Mouse (Mus musculus) neural tube, embryonic 12.5 days (tissue): ENCODE data around the gene Ada. TPM values are rescaled to one million over a fixed set of nuclear protein-coding genes. Genes with fewer than 3 reads are reported as not detected.

Experiments
- ATAC-seq: fragments of 200-750 bp; cut with Nextera tagmentation; 2 replicates; pipeline ENCODE4 v1.8.0; 2017; ENCODE audit warnings: low read depth, mild to moderate bottlenecking, moderate TSS enrichment, moderate library complexity; ENCODE audit not compliant: low FRiP score
- H3K27ac ChIP-seq: fragments of 300-500 bp; sonication (generic); 2 replicates; pipeline ENCODE4 v1.5.1; 2016
- H3K27me3 ChIP-seq: fragments of 300-500 bp; sonication (generic); replicated peaks from 2 replicates; pipeline ENCODE4 v1.6.1; 2016; ENCODE audit warnings: mild to moderate bottlenecking
- H3K36me3 ChIP-seq: fragments of 300-500 bp; sonication (generic); 2 replicates; pipeline ENCODE4 v1.6.1; 2016; ENCODE audit warnings: mild to moderate bottlenecking
- H3K4me1 ChIP-seq: fragments of 300-500 bp; sonication (generic); 2 replicates; pipeline ENCODE4 v1.6.1; 2016
- H3K4me2 ChIP-seq: fragments of 300-500 bp; sonication (generic); replicated peaks from 2 replicates; pipeline ENCODE4 v1.6.1; 2016; ENCODE audit warnings: mild to moderate bottlenecking
- H3K4me3 ChIP-seq: fragments of 300-500 bp; sonication (generic); 2 replicates; pipeline ENCODE4 v1.5.1; 2016
- H3K9ac ChIP-seq: fragments of 300-500 bp; sonication (generic); 2 replicates; pipeline ENCODE4 v1.6.1; 2016; ENCODE audit warnings: mild to moderate bottlenecking
- H3K9me3 ChIP-seq: fragments of 300-500 bp; sonication (generic); 2 replicates; pipeline ENCODE4 v1.6.1; 2016; ENCODE audit warnings: mild to moderate bottlenecking
- WGBS: fragments of 180-500 bp; shearing (Covaris S2); methylation state at CpG from one replicate; pipeline ENCODE4 v1.1.7; 2016; 5-methylcytosine and 5-hydroxymethylcytosine counted together
- polyA plus RNA-seq: library from polyadenylated mRNA; unstranded; fragments of >200 nt; fragmentation: Nextera tagmentation; extraction: Ambion mirVana; gene quantifications from 2 replicates; pipeline ENCODE4 v1.2.1, GENCODE M21; 2016

Ada gene
- polyA plus RNA-seq, 1 experiment from 2014 or later: 4.2 TPM

GRCm38 (mm10) chr2:163726766-163727393, 23.2 kb downstream of the Ada start:
- 85% methylated on average over 5 of the region's 5 CpGs for WGBS
- peaks cover 36% of the 10 kb centered on the region; the same call in 1 of the 2 replicates for H3K36me3 ChIP-seq

GRCm38 (mm10) chr2:163722550-163722949, 27.5 kb downstream of the Ada start:
- Histone ChIP-seq H3K27ac (peak overlapping the region; percentile 57; the same call in 1 of the 2 replicates), H3K9me3 (no peaks in the 10 kb centered on the region), H3K27me3 (no peaks in the 10 kb centered on the region), H3K36me3 (peaks cover 29% of the 10 kb centered on the region; the same call in 1 of the 2 replicates), H3K4me1 (peaks cover 23% of the 10 kb centered on the region), H3K4me3 (no peak overlapping the region), H3K9ac (no peak overlapping the region), H3K4me2 (no peak overlapping the region)
- peak; percentile 78 for ATAC-seq
- WGBS: 73% methylated on average over 7 of the region's 7 CpGs

More at GRCm38 (mm10) chr2:163726766-163727393, 23.2 kb downstream of the Ada start:
- ATAC-seq: no peak
- no peak overlapping the region for H3K4me3 ChIP-seq
- H3K27ac ChIP-seq: no peak overlapping the region
- no peaks in the 10 kb centered on the region for H3K9me3 ChIP-seq
- H3K4me1 ChIP-seq: peaks cover 11% of the 10 kb centered on the region
- H3K27me3 ChIP-seq: no peaks in the 10 kb centered on the region
- H3K4me2 ChIP-seq: no peak overlapping the region
- no peak overlapping the region for H3K9ac ChIP-seq

GRCm38 (mm10) chr2:163719616-163720015, 30.4 kb downstream of the Ada start:
- no peak overlapping the region for H3K4me2 ChIP-seq
- 0 out of 2 replicates have a peak overlapping the region, but pooled peaks have one; percentile 2 for H3K9ac ChIP-seq
- H3K27me3 ChIP-seq: no peaks in the 10 kb centered on the region
- H3K4me1 ChIP-seq: peaks cover 36% of the 10 kb centered on the region
- H3K4me3 ChIP-seq: no peak overlapping the region
- ATAC-seq: no peak
- 47% methylated on average over 4 of the region's 4 CpGs for WGBS
- no peaks in the 10 kb centered on the region for H3K9me3 ChIP-seq
- peaks cover 12% of the 10 kb centered on the region; the same call in 1 of the 2 replicates for H3K36me3 ChIP-seq
- H3K27ac ChIP-seq: no peak overlapping the region

GRCm38 (mm10) chr2:163718951-163719603, 31.0 kb downstream of the Ada start:
- H3K4me3 ChIP-seq: no peak overlapping the region
- ATAC-seq: peak; percentile 66
- H3K27me3 ChIP-seq: no peaks in the 10 kb centered on the region
- H3K36me3 ChIP-seq: peaks cover 8% of the 10 kb centered on the region; the same call in 1 of the 2 replicates
- peaks cover 36% of the 10 kb centered on the region for H3K4me1 ChIP-seq
- 0 out of 2 replicates have a peak overlapping the region, but pooled peaks have one; percentile 2 for H3K9ac ChIP-seq
- H3K9me3 ChIP-seq: no peaks in the 10 kb centered on the region
- WGBS: 38% methylated on average over 9 of the region's 9 CpGs
- H3K4me2 ChIP-seq: no peak overlapping the region; the same call in 1 of the 2 replicates
- H3K27ac ChIP-seq: no peak overlapping the region

GRCm38 (mm10) chr2:163718526-163718925, 31.5 kb downstream of the Ada start:
- Histone ChIP-seq H3K4me2 (no peak overlapping the region), H3K4me3 (no peak overlapping the region), H3K9ac (no peak overlapping the region), H3K4me1 (peaks cover 36% of the 10 kb centered on the region), H3K27me3 (no peaks in the 10 kb centered on the region), H3K36me3 (peaks cover 8% of the 10 kb centered on the region; the same call in 1 of the 2 replicates), H3K9me3 (no peaks in the 10 kb centered on the region), H3K27ac (no peak overlapping the region)
- WGBS: 9% methylated on average over 2 of the region's 2 CpGs
- no peak for ATAC-seq

GRCm38 (mm10) chr2:163716853-163717252, 33.2 kb downstream of the Ada start:
- Histone ChIP-seq H3K4me3 (no peak overlapping the region), H3K27ac (no peak overlapping the region), H3K9me3 (no peaks in the 10 kb centered on the region), H3K36me3 (peaks cover 5% of the 10 kb centered on the region; the same call in 1 of the 2 replicates), H3K27me3 (no peaks in the 10 kb centered on the region), H3K9ac (no peak overlapping the region), H3K4me1 (peaks cover 24% of the 10 kb centered on the region), H3K4me2 (no peak overlapping the region; the same call in 1 of the 2 replicates)
- WGBS: 8% methylated on average over 6 of the region's 6 CpGs
- ATAC-seq: no peak

GRCm38 (mm10) chr2:163716448-163716847, 33.6 kb downstream of the Ada start:
- Histone ChIP-seq H3K36me3 (peaks cover under 1% of the 10 kb centered on the region; the same call in 1 of the 2 replicates), H3K27ac (no peak overlapping the region), H3K9ac (no peak overlapping the region), H3K4me3 (no peak overlapping the region), H3K9me3 (no peaks in the 10 kb centered on the region), H3K4me1 (peaks cover 21% of the 10 kb centered on the region), H3K27me3 (no peaks in the 10 kb centered on the region), H3K4me2 (no peak overlapping the region; the same call in 1 of the 2 replicates)
- 41% methylated on average over 8 of the region's 8 CpGs for WGBS
- no peak for ATAC-seq

- ATAC-seq: no peak
- H3K27ac ChIP-seq: no peak overlapping the region
- 82% methylated on average over 3 of the region's 3 CpGs for WGBS
- H3K9ac ChIP-seq: no peak overlapping the region
- H3K9me3 ChIP-seq: no peaks in the 10 kb centered on the region
- H3K4me3 ChIP-seq: no peak overlapping the region
- H3K4me2 ChIP-seq: no peak overlapping the region
- no peaks in the 10 kb centered on the region for H3K36me3 ChIP-seq
- H3K4me1 ChIP-seq: peaks cover 13% of the 10 kb centered on the region
- H3K27me3 ChIP-seq: no peaks in the 10 kb centered on the region
Observed at GRCm38 (mm10) chr2:163713340-163713739, 36.7 kb downstream of the Ada start.

- WGBS: 86% methylated on average over 6 of the region's 6 CpGs
- ATAC-seq: no peak
- Histone ChIP-seq H3K27ac (no peak overlapping the region), H3K4me3 (no peak overlapping the region), H3K27me3 (no peaks in the 10 kb centered on the region), H3K4me1 (peaks cover 13% of the 10 kb centered on the region), H3K9ac (no peak overlapping the region), H3K4me2 (no peak overlapping the region), H3K36me3 (no peaks in the 10 kb centered on the region), H3K9me3 (no peaks in the 10 kb centered on the region)
Observed at GRCm38 (mm10) chr2:163712874-163713273, 37.2 kb downstream of the Ada start.

GRCm38 (mm10) chr2:163712473-163712872, 37.6 kb downstream of the Ada start:
- H3K27me3 ChIP-seq: no peaks in the 10 kb centered on the region
- no peak overlapping the region for H3K4me2 ChIP-seq
- no peak overlapping the region for H3K9ac ChIP-seq
- H3K36me3 ChIP-seq: no peaks in the 10 kb centered on the region
- no peak overlapping the region for H3K27ac ChIP-seq
- no peak overlapping the region for H3K4me3 ChIP-seq
- peaks cover 13% of the 10 kb centered on the region for H3K4me1 ChIP-seq
- WGBS: 84% methylated on average over 7 of the region's 7 CpGs
- ATAC-seq: no peak
- H3K9me3 ChIP-seq: no peaks in the 10 kb centered on the region

GRCm38 (mm10) chr2:163711368-163711868, 38.6 kb downstream of the Ada start:
- no peaks in the 10 kb centered on the region for H3K36me3 ChIP-seq
- no peaks in the 10 kb centered on the region for H3K9me3 ChIP-seq
- H3K9ac ChIP-seq: no peak overlapping the region
- WGBS: 95% methylated on average over 8 of the region's 8 CpGs
- H3K27me3 ChIP-seq: no peaks in the 10 kb centered on the region
- no peak overlapping the region for H3K4me3 ChIP-seq
- H3K4me2 ChIP-seq: no peak overlapping the region
- peaks cover 7% of the 10 kb centered on the region for H3K4me1 ChIP-seq
- no peak for ATAC-seq
- no peak overlapping the region for H3K27ac ChIP-seq

- Histone ChIP-seq H3K4me2 (no peak overlapping the region), H3K27me3 (no peaks in the 10 kb centered on the region), H3K4me3 (no peak overlapping the region), H3K9me3 (no peaks in the 10 kb centered on the region), H3K4me1 (peaks cover under 1% of the 10 kb centered on the region; the same call in 1 of the 2 replicates), H3K9ac (no peak overlapping the region), H3K27ac (no peak overlapping the region), H3K36me3 (no peaks in the 10 kb centered on the region; the same call in 1 of the 2 replicates)
- WGBS: 87% methylated on average over 5 of the region's 5 CpGs
- ATAC-seq: no peak
Observed at GRCm38 (mm10) chr2:163710606-163711159, 39.4 kb downstream of the Ada start.
